Mouse (Mus musculus): ENCODE measurements around the gene Cx3cl1. TPM values are rescaled to one million over a fixed set of nuclear protein-coding genes. Genes with fewer than 3 reads are reported as not detected.

Gene Cx3cl1
- total RNA-seq, 2 experiments from 2014 or later: 348 to 361 TPM

- DNase-seq (ENCODE audit: low spot score in 2 of 2): peak in 1 of 2 experiments; percentile 32
Observed at GRCm38 (mm10) chr8:94773048-94773447, 1.2 kb downstream of the Cx3cl1 start.

- DNase-seq (ENCODE audit: low spot score in 2 of 2): peak; percentile 45 to 49
Observed at GRCm38 (mm10) chr8:94773700-94774171, 1.9 kb downstream of the Cx3cl1 start.

- no peak for DNase-seq (ENCODE audit: low spot score in 2 of 2)
Observed at GRCm38 (mm10) chr8:94774601-94775000, 2.8 kb downstream of the Cx3cl1 start.

- no peak for DNase-seq (ENCODE audit: low spot score in 2 of 2)
Observed at GRCm38 (mm10) chr8:94776346-94776745, 4.5 kb downstream of the Cx3cl1 start.

- no peak for DNase-seq (ENCODE audit: low spot score in 2 of 2)
Observed at GRCm38 (mm10) chr8:94778036-94778435, 6.2 kb downstream of the Cx3cl1 start.

GRCm38 (mm10) chr8:94778473-94778872 is 6.7 kb downstream of the Cx3cl1 start:
- peak in 1 of 2 experiments; percentile 15 for DNase-seq (ENCODE audit: low spot score in 2 of 2)

- DNase-seq (ENCODE audit: low spot score in 2 of 2): no peak
Observed at GRCm38 (mm10) chr8:94778895-94779533, 7.2 kb downstream of the Cx3cl1 start.

GRCm38 (mm10) chr8:94779534-94780294 is 7.9 kb downstream of the Cx3cl1 start:
- no peak for DNase-seq (ENCODE audit: low spot score in 2 of 2)

- no peak for DNase-seq (ENCODE audit: low spot score in 2 of 2)
Observed at GRCm38 (mm10) chr8:94780491-94781154, 8.8 kb downstream of the Cx3cl1 start.

- DNase-seq (ENCODE audit: low spot score in 2 of 2): no peak
Observed at GRCm38 (mm10) chr8:94781155-94781837, 9.5 kb downstream of the Cx3cl1 start.

GRCm38 (mm10) chr8:94781838-94782235 is 10.0 kb downstream of the Cx3cl1 start:
- DNase-seq (ENCODE audit: low spot score in 2 of 2): no peak

GRCm38 (mm10) chr8:94783890-94784289 is 12.1 kb downstream of the Cx3cl1 start:
- no peak for DNase-seq (ENCODE audit: low spot score in 2 of 2)

GRCm38 (mm10) chr8:94785247-94785985 is 13.6 kb downstream of the Cx3cl1 start:
- no peak for DNase-seq (ENCODE audit: low spot score in 2 of 2)

- no peak for DNase-seq (ENCODE audit: low spot score in 2 of 2)
Observed at GRCm38 (mm10) chr8:94785995-94786595, 14.3 kb downstream of the Cx3cl1 start.

GRCm38 (mm10) chr8:94787524-94788501 is 16.0 kb downstream of the Cx3cl1 start:
- no peak for DNase-seq (ENCODE audit: low spot score in 2 of 2)

GRCm38 (mm10) chr8:94789256-94789955 is 17.6 kb downstream of the Cx3cl1 start:
- no peak for DNase-seq (ENCODE audit: low spot score in 2 of 2)

- no peak for DNase-seq (ENCODE audit: low spot score in 2 of 2)
Observed at GRCm38 (mm10) chr8:94794368-94794767, 22.6 kb downstream of the Cx3cl1 start.

- DNase-seq (ENCODE audit: low spot score in 2 of 2): no peak
Observed at GRCm38 (mm10) chr8:94794782-94795181, 23.0 kb downstream of the Cx3cl1 start.

Data from layer of hippocampus, postnatal 10 days (tissue).